Mouse (Mus musculus): ENCODE results near the gene Tmem232. TPM values are rescaled to one million over a fixed set of nuclear protein-coding genes. Genes with fewer than 3 reads are reported as not detected.

The Tmem232 gene
- polyA plus RNA-seq, 1 experiment, result not detected

DNA sequence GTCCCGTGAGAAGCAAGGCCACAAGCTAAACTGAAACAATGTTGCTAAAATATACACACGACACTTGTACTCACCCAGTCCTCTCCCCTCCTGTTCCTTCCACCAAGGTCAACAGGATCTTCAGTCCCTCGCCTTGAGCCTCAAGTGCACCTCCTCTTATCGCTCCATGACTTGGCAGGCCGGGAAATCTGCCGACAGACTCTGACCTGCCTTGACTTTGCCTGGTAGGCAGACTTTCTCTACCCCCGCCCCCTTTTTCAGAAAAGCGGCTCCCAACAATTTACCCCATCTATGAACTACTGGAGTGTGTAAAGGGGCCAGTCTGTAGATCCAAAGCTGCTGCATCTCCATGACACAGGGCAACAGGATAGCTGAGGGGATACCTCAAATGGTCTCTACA lies 30.9 kb upstream of the Tmem232 start:
- Histone ChIP-seq H3K36me3 (ENCODE audit: control insufficient read depth, insufficient read depth, low read length) (no peaks in the 10 kb centered on the region), H3K4me1 (ENCODE audit: control insufficient read depth, insufficient read depth, insufficient read length, low read length) (no peaks in the 10 kb centered on the region), H3K4me3 (ENCODE audit: low read depth, low read length) (no peak overlapping the region), H3K27ac (ENCODE audit: insufficient read depth, low read depth, low read length) (no peak overlapping the region), H3K27me3 (ENCODE audit: control insufficient read depth, insufficient read depth, low read length) (no peaks in the 10 kb centered on the region)
- 51% methylated on average over 8 of the region's 8 CpGs for WGBS
- TF ChIP-seq POLR2A (IDR thresholded peaks at IDR 0.05; ENCODE audit: low read depth, low read length), result no peak
- TF ChIP-seq CTCF (IDR thresholded peaks at IDR 0.05; ENCODE audit: extremely low read depth, insufficient read length, insufficient replicate concordance, low read depth, low read length), result no peak

DNA sequence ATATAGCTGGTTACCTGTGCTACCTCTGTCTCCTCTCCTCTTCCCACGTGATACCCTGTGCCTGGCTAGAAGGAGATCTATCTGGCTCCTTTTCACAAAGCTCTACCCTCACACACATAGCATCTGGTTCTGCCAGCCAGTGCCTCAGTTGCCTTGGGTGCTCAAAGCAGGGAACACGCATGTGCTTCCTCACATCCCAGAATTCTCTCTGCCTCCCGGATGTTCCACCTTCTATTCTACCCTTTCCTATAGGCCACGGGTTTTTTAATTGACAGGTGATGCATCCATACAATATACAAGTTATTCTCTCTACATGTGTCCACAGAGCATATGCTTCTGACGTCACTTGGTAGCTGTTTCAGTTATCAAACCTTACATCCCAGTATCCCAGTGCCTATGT lies 23.6 kb upstream of the Tmem232 start:
- no peaks in the 10 kb centered on the region for H3K4me1 ChIP-seq (ENCODE audit: control insufficient read depth, insufficient read depth, insufficient read length, low read length)
- no peak for TF ChIP-seq CTCF (IDR thresholded peaks at IDR 0.05; ENCODE audit: extremely low read depth, insufficient read length, insufficient replicate concordance, low read depth, low read length)
- TF ChIP-seq POLR2A (IDR thresholded peaks at IDR 0.05; ENCODE audit: low read depth, low read length), result no peak
- H3K27me3 ChIP-seq (ENCODE audit: control insufficient read depth, insufficient read depth, low read length), result no peaks in the 10 kb centered on the region
- no peak overlapping the region for H3K27ac ChIP-seq (ENCODE audit: insufficient read depth, low read depth, low read length)
- no peaks in the 10 kb centered on the region for H3K36me3 ChIP-seq (ENCODE audit: control insufficient read depth, insufficient read depth, low read length)
- 72% methylated on average over 5 of the region's 5 CpGs for WGBS
- no peak overlapping the region for H3K4me3 ChIP-seq (ENCODE audit: low read depth, low read length)

DNA sequence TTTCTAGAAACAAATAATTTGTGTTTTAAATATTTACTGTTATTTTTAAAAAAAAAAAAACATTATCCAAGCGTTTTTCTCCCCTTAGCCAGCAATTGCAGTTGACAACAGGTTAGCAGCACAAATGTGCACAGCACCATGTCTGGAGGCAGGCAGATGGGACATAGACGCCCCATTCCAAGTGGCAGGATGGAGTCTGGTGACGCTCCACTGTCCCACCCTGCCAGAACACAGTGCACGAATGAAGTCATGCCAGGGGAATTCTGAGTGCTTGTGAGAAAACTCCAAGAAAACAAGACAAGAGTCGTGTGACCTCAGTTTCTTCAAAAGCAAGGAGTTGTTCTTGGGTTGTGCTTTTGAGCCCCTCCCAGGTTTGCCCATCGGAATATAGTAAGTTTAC lies 22.8 kb upstream of the Tmem232 start:
- H3K27me3 ChIP-seq (ENCODE audit: control insufficient read depth, insufficient read depth, low read length), result no peaks in the 10 kb centered on the region
- no peak for TF ChIP-seq POLR2A (IDR thresholded peaks at IDR 0.05; ENCODE audit: low read depth, low read length)
- TF ChIP-seq CTCF (IDR thresholded peaks at IDR 0.05; ENCODE audit: extremely low read depth, insufficient read length, insufficient replicate concordance, low read depth, low read length), result no peak
- no peaks in the 10 kb centered on the region for H3K4me1 ChIP-seq (ENCODE audit: control insufficient read depth, insufficient read depth, insufficient read length, low read length)
- no peak overlapping the region for H3K27ac ChIP-seq (ENCODE audit: insufficient read depth, low read depth, low read length)
- WGBS, result 46% methylated on average over 6 of the region's 6 CpGs
- H3K4me3 ChIP-seq (ENCODE audit: low read depth, low read length), result no peak overlapping the region
- no peaks in the 10 kb centered on the region for H3K36me3 ChIP-seq (ENCODE audit: control insufficient read depth, insufficient read depth, low read length)

DNA sequence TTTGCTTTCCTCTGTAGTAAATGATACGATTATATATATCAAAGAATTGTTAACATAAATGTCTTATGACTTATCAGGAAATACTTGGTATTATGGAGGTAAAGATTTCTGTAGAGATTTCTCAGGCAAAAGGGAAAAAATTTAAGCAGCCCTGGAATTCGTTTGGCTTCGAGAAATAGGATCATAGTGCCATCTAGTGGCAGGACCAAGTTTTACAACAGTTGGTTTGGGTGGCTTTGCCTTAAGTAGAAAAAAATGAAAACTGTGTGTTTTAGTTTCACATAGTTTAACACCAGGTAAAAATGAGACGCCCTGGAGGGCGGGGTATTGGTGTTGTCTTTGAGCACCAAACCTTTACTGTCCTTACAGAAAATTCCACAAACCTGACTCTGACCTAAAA lies 22.2 kb upstream of the Tmem232 start:
- no peak for TF ChIP-seq CTCF (IDR thresholded peaks at IDR 0.05; ENCODE audit: extremely low read depth, insufficient read length, insufficient replicate concordance, low read depth, low read length)
- TF ChIP-seq POLR2A (IDR thresholded peaks at IDR 0.05; ENCODE audit: low read depth, low read length), result no peak
- under 1% methylated on average over 5 of the region's 5 CpGs for WGBS
- Histone ChIP-seq H3K4me3 (ENCODE audit: low read depth, low read length) (no peak overlapping the region), H3K36me3 (ENCODE audit: control insufficient read depth, insufficient read depth, low read length) (no peaks in the 10 kb centered on the region), H3K27me3 (ENCODE audit: control insufficient read depth, insufficient read depth, low read length) (no peaks in the 10 kb centered on the region), H3K27ac (ENCODE audit: insufficient read depth, low read depth, low read length) (no peak overlapping the region), H3K4me1 (ENCODE audit: control insufficient read depth, insufficient read depth, insufficient read length, low read length) (no peaks in the 10 kb centered on the region)

- no peak for TF ChIP-seq POLR2A (IDR thresholded peaks at IDR 0.05; ENCODE audit: low read depth, low read length)
- no peaks in the 10 kb centered on the region; the same call in 1 of the 2 replicates for H3K4me1 ChIP-seq (ENCODE audit: control insufficient read depth, insufficient read depth, insufficient read length, low read length)
- no peak overlapping the region for H3K4me3 ChIP-seq (ENCODE audit: low read depth, low read length)
- H3K36me3 ChIP-seq (ENCODE audit: control insufficient read depth, insufficient read depth, low read length), result no peaks in the 10 kb centered on the region
- H3K27me3 ChIP-seq (ENCODE audit: control insufficient read depth, insufficient read depth, low read length), result no peaks in the 10 kb centered on the region
- WGBS, result 26% methylated on average over 6 of the region's 6 CpGs
- H3K27ac ChIP-seq (ENCODE audit: insufficient read depth, low read depth, low read length), result no peak overlapping the region
Measured at GRCm38 (mm10) chr17:65561361-65562015, 20.9 kb upstream of the Tmem232 start.

DNA sequence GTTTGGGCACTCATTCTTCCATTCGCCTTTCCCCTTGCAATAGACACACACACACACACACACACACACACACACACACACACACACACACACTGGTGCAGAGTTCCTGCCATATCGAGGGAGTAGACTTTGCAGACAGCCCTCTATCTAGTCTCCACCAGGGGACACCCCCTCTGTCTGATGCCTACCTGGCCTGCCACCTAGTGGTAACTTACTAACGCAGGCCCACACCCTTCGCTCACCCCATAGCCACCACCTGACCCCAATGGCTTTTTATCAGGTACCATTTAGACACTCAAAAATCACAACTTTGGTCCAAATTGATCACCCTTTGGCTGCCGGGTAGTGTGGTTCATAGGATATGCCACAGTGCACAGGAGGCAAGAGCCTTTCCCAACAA lies 18.7 kb upstream of the Tmem232 start:
- Histone ChIP-seq H3K27ac (ENCODE audit: insufficient read depth, low read depth, low read length) (no peak overlapping the region), H3K27me3 (ENCODE audit: control insufficient read depth, insufficient read depth, low read length) (no peaks in the 10 kb centered on the region), H3K36me3 (ENCODE audit: control insufficient read depth, insufficient read depth, low read length) (no peaks in the 10 kb centered on the region), H3K4me3 (ENCODE audit: low read depth, low read length) (no peak overlapping the region), H3K4me1 (ENCODE audit: control insufficient read depth, insufficient read depth, insufficient read length, low read length) (peaks cover 3% of the 10 kb centered on the region)
- no peak for TF ChIP-seq POLR2A (IDR thresholded peaks at IDR 0.05; ENCODE audit: low read depth, low read length)
- peak; percentile 48; the same call in 1 of the 2 replicates for TF ChIP-seq CTCF (IDR thresholded peaks at IDR 0.05; ENCODE audit: extremely low read depth, insufficient read length, insufficient replicate concordance, low read depth, low read length)
- WGBS, result 40% methylated on average over 5 of the region's 5 CpGs

DNA sequence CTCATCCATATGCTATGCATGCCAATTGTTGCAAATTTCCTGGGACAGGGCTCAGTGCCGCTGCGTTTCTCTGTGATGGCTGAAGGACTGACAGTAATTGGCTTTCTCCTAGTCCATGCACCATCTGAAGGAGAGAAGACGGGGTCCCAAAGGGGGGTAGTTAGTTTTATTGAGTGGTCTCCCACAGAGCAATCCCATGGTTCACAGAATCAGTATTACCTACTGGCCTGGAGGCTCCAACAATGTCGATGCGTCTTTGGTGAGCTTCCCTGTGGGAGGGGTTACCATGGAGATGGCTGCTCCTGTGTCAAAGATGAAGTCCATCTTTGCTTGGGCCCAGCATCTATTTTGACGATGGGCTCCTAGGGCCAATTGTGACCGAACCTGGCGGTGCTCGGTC lies 18.2 kb upstream of the Tmem232 start:
- H3K27ac ChIP-seq (ENCODE audit: insufficient read depth, low read depth, low read length), result no peak overlapping the region
- WGBS, result 57% methylated on average over 9 of the region's 9 CpGs
- no peak overlapping the region for H3K4me3 ChIP-seq (ENCODE audit: low read depth, low read length)
- no peaks in the 10 kb centered on the region for H3K36me3 ChIP-seq (ENCODE audit: control insufficient read depth, insufficient read depth, low read length)
- peaks cover 3% of the 10 kb centered on the region for H3K4me1 ChIP-seq (ENCODE audit: control insufficient read depth, insufficient read depth, insufficient read length, low read length)
- TF ChIP-seq POLR2A (IDR thresholded peaks at IDR 0.05; ENCODE audit: low read depth, low read length) (no peak), CTCF (IDR thresholded peaks at IDR 0.05; ENCODE audit: extremely low read depth, insufficient read length, insufficient replicate concordance, low read depth, low read length) (no peak)
- H3K27me3 ChIP-seq (ENCODE audit: control insufficient read depth, insufficient read depth, low read length), result no peaks in the 10 kb centered on the region

Data from small intestine, adult 2 months (tissue).